Mouse (Mus musculus) neural tube, embryonic 14.5 days (tissue): ENCODE measurements around the gene Xirp1. TPM values are rescaled to one million over a fixed set of nuclear protein-coding genes. Genes with fewer than 3 reads are reported as not detected.

Source experiments
- ATAC-seq: fragments of 200-750 bp; cut with Nextera tagmentation; 2 replicates; pipeline ENCODE4 v1.8.0; 2017; ENCODE audit warnings: low read depth, mild to moderate bottlenecking, moderate TSS enrichment, moderate library complexity
- H3K27ac ChIP-seq: fragments of 300-500 bp; sonication (generic); 2 replicates; pipeline ENCODE4 v1.5.1; 2014; ENCODE audit warnings: low read depth, mild to moderate bottlenecking, control low read depth, low read length, moderate library complexity, mixed read lengths
- H3K27me3 ChIP-seq: fragments of 300-500 bp; sonication (generic); 2 replicates; pipeline ENCODE4 v1.6.1; 2014; ENCODE audit warnings: low read length; ENCODE audit not compliant: control insufficient read depth, insufficient read depth
- H3K36me3 ChIP-seq: fragments of 300-500 bp; sonication (generic); 2 replicates; pipeline ENCODE4 v1.6.1; 2014; ENCODE audit warnings: low read length, mixed read lengths; ENCODE audit not compliant: control insufficient read depth, insufficient read depth
- H3K4me1 ChIP-seq: fragments of 300-500 bp; sonication (generic); 2 replicates; pipeline ENCODE4 v1.6.1; 2014; ENCODE audit warnings: low read length; ENCODE audit not compliant: control insufficient read depth, insufficient read depth
- H3K4me2 ChIP-seq: fragments of 300-500 bp; sonication (generic); 2 replicates; pipeline ENCODE4 v1.6.1; 2014; ENCODE audit warnings: mild to moderate bottlenecking, low read depth, low read length, control low read depth
- H3K4me3 ChIP-seq: fragments of 300-500 bp; sonication (generic); 2 replicates; pipeline ENCODE4 v1.5.1; 2014; ENCODE audit warnings: low read depth, low read length, control low read depth, mixed read lengths
- H3K9ac ChIP-seq: fragments of 300-500 bp; sonication (generic); replicated peaks from 2 replicates; pipeline ENCODE4 v1.6.1; 2014; ENCODE audit warnings: low read depth, mild to moderate bottlenecking, control low read depth, low read length, mixed read lengths
- H3K9me3 ChIP-seq: fragments of 300-500 bp; sonication (generic); 2 replicates; pipeline ENCODE4 v1.6.1; 2016; ENCODE audit warnings: low read length; ENCODE audit not compliant: control insufficient read depth
- WGBS: fragments of 180-500 bp; shearing (Covaris S2); extraction: QIAGEN DNeasy Blood & Tissue Kit; methylation state at CpG from one replicate; pipeline ENCODE4 v1.1.7; 2014; 5-methylcytosine and 5-hydroxymethylcytosine counted together
- polyA plus RNA-seq: library from polyadenylated mRNA; unstranded; fragments of >200 nt; fragmentation: Nextera tagmentation; extraction: Ambion mirVana; gene quantifications from 2 replicates; pipeline ENCODE4 v1.2.1, GENCODE M21; 2014

The Xirp1 gene
- polyA plus RNA-seq, 1 experiment from 2014 or later, result 0.03 TPM

DNA sequence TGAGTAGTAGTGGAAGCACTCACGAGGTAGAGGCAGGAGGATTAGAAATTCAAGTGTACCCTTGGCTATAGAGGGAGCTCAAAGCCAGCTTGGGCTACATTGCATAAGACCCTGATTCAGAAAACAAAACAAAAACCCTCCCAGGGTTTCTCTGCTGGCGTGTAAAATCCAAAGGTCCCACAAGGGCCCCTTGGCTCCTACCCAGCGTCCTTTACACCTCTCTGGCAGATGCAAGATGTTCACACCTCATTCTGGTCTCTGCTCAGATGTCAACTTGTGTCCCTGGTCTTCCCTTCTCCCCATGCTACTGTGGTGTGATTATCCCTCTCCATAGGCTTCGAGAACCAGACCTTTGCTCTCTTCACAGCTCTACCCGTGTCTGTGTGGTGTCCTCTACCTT is 22.6 kb downstream of the Xirp1 start:
- 86% methylated on average over 5 of the region's 5 CpGs for WGBS
- H3K27ac ChIP-seq, result no peak overlapping the region

DNA sequence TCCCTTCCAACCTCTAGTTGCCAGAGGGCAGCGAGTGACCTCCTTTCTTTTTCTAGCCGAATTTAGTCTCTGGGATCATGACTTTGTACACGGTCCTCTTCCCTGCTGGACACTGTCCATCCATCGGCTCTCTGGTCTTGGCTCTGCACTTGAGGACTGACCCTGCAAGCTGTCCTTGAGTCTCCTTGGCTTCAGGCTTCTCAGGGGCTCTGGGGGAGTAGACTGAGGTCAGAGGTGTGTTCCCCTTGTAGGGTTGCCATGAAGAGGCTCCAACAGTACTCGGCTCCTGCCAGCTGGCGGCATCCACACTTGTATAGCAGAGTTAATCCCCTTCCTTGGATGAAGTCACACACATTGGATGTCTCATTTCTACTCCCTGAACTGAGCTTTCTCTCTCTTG is 23.8 kb downstream of the Xirp1 start:
- no peak for ATAC-seq
- Histone ChIP-seq H3K4me2 (no peak overlapping the region), H3K27ac (no peak overlapping the region), H3K4me3 (no peak overlapping the region), H3K36me3 (no peaks in the 10 kb centered on the region), H3K9me3 (no peaks in the 10 kb centered on the region), H3K27me3 (no peaks in the 10 kb centered on the region), H3K4me1 (no peaks in the 10 kb centered on the region), H3K9ac (no peak overlapping the region)
- 80% methylated on average over 6 of the region's 6 CpGs for WGBS

More for the DNA sequence above, 22.6 kb downstream of the Xirp1 start:
- Histone ChIP-seq H3K9me3 (no peaks in the 10 kb centered on the region), H3K4me3 (no peak overlapping the region), H3K36me3 (no peaks in the 10 kb centered on the region), H3K27me3 (no peaks in the 10 kb centered on the region), H3K9ac (no peak overlapping the region), H3K4me2 (no peak overlapping the region), H3K4me1 (no peaks in the 10 kb centered on the region)
- ATAC-seq, result no peak

DNA sequence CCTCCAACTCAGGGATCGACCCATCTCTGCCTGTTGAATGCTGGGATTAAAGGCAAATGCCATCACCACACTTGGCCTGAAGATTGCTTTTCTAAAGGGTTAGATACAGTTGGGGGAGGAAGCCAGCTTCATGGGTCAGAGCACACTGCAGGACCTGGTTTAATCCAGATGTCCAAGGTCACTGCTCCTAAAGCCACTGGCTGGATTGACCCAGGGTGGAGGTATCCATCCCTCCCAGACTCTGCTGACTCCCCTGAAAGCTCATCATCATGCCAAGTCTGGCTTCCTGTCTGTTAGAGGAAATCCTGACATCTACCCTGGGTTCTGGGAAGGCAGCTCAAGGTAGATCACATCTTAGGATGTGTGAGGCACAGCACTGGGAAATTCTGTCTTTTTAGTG is 24.6 kb downstream of the Xirp1 start:
- Histone ChIP-seq H3K4me2 (no peak overlapping the region), H3K27ac (no peak overlapping the region), H3K27me3 (no peaks in the 10 kb centered on the region), H3K9ac (no peak overlapping the region), H3K36me3 (no peaks in the 10 kb centered on the region), H3K4me1 (no peaks in the 10 kb centered on the region), H3K9me3 (no peaks in the 10 kb centered on the region), H3K4me3 (no peak overlapping the region)
- no peak for ATAC-seq
- 94% methylated on average over 1 of the region's 1 CpGs for WGBS

- Histone ChIP-seq H3K9me3 (no peaks in the 10 kb centered on the region), H3K27ac (no peak overlapping the region), H3K4me2 (no peak overlapping the region), H3K36me3 (no peaks in the 10 kb centered on the region), H3K9ac (no peak overlapping the region), H3K27me3 (no peaks in the 10 kb centered on the region), H3K4me1 (no peaks in the 10 kb centered on the region), H3K4me3 (no peak overlapping the region)
- 81% methylated on average over 4 of the region's 4 CpGs for WGBS
- ATAC-seq, result no peak
Observed at GRCm38 (mm10) chr9:119996080-119996479, 27.3 kb downstream of the Xirp1 start.

GRCm38 (mm10) chr9:119994207-119994606 is 29.2 kb downstream of the Xirp1 start:
- no peaks in the 10 kb centered on the region for H3K27me3 ChIP-seq
- no peak overlapping the region for H3K9ac ChIP-seq
- no peak overlapping the region for H3K27ac ChIP-seq
- no peaks in the 10 kb centered on the region for H3K36me3 ChIP-seq
- no peak overlapping the region for H3K4me3 ChIP-seq
- ATAC-seq, result no peak
- 79% methylated on average over 7 of the region's 7 CpGs for WGBS
- H3K4me1 ChIP-seq, result no peaks in the 10 kb centered on the region
- no peaks in the 10 kb centered on the region for H3K9me3 ChIP-seq
- no peak overlapping the region for H3K4me2 ChIP-seq

DNA sequence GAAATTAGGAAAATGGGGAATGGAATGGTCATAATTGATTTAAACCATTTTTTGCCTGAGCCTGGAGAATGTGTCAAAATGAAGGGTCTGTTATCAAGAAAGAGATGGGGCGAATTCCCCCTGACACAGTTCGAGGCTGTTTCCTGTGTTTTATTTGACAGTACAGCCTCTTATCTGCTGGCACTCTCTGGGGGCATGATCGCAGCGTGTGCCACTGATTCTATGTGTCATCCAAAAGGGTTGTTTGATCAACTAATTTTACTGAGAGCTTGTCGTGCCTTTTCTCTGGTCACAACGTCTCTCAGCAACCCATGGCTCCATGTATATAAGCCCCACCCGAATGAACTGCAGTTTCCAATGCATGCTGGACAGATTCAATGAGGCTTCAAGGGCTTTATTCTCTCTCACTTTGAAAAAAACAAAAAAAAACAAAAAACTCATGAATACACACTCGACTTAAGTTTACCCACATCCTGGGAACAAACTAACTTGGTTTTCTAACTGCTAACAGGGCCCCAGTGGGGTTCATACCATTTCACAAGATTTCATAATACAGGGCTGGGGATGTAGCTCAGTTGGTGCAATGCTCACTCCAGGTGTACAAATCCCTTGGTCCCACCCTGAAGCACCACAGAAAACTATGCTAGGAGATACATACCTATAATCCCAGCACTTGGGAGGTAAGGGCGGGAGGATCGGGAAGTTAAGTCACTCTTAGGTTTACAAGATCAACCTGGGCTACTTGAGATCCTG is 30.1 kb downstream of the Xirp1 start:
- H3K4me3 ChIP-seq, result no peak overlapping the region
- H3K4me1 ChIP-seq, result no peaks in the 10 kb centered on the region
- WGBS, result 85% methylated on average over 10 of the region's 10 CpGs
- no peak overlapping the region for H3K9ac ChIP-seq
- H3K27me3 ChIP-seq, result no peaks in the 10 kb centered on the region
- no peaks in the 10 kb centered on the region for H3K9me3 ChIP-seq
- H3K4me2 ChIP-seq, result no peak overlapping the region
- no peak overlapping the region for H3K27ac ChIP-seq
- no peak for ATAC-seq
- no peaks in the 10 kb centered on the region for H3K36me3 ChIP-seq

- H3K4me3 ChIP-seq, result no peak overlapping the region
- H3K9me3 ChIP-seq, result no peaks in the 10 kb centered on the region
- no peaks in the 10 kb centered on the region for H3K36me3 ChIP-seq
- no peak overlapping the region for H3K4me2 ChIP-seq
- H3K27me3 ChIP-seq, result no peaks in the 10 kb centered on the region
- WGBS, result 28% methylated on average over 5 of the region's 5 CpGs
- ATAC-seq, result no peak
- H3K27ac ChIP-seq, result no peak overlapping the region
- no peak overlapping the region for H3K9ac ChIP-seq
- H3K4me1 ChIP-seq, result no peaks in the 10 kb centered on the region
Observed at GRCm38 (mm10) chr9:119991310-119991709, 32.1 kb downstream of the Xirp1 start.

DNA sequence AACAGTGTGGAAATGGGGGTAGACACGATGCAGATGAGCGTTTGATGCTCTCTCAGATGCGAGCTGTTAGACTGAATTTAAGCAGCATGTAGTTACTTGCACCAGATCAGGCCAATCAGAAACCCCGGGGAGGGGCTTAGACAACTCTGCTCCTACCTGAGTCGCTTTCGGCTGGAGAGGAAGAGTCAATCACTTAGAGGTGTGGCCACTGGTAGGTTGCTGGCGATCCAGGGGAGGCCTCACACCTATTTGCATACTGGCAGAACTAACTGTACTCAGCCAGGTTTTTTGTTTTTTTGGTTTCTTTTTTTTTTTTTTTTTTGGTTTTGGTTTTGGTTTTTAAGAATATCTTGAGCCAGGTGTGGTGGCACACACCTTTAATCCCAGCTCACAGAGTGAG is 35.1 kb downstream of the Xirp1 start:
- no peak for ATAC-seq
- Histone ChIP-seq H3K4me2 (no peak overlapping the region), H3K9ac (no peak overlapping the region), H3K4me1 (0 out of 2 replicates have a peak, but pooled peaks cover under 1% of the 10 kb centered on the region), H3K36me3 (no peaks in the 10 kb centered on the region), H3K27ac (no peak overlapping the region), H3K4me3 (no peak overlapping the region), H3K9me3 (no peaks in the 10 kb centered on the region), H3K27me3 (peaks cover 3% of the 10 kb centered on the region)
- 46% methylated on average over 7 of the region's 7 CpGs for WGBS

- WGBS, result 68% methylated on average over 10 of the region's 10 CpGs
Observed at GRCm38 (mm10) chr9:119985881-119986574, 37.4 kb downstream of the Xirp1 start.

More at GRCm38 (mm10) chr9:119985881-119986574, 37.4 kb downstream of the Xirp1 start:
- Histone ChIP-seq H3K36me3 (no peaks in the 10 kb centered on the region), H3K9me3 (no peaks in the 10 kb centered on the region), H3K4me3 (no peak overlapping the region), H3K27ac (no peak overlapping the region), H3K9ac (no peak overlapping the region), H3K4me2 (no peak overlapping the region), H3K4me1 (peaks cover 19% of the 10 kb centered on the region), H3K27me3 (peaks cover 9% of the 10 kb centered on the region)
- no peak for ATAC-seq
